Mouse (Mus musculus) left cerebral cortex, adult 8-10 months (tissue): Measurements from ENCODE around the gene Zmynd10. TPM values are rescaled to one million over a fixed set of nuclear protein-coding genes. Genes with fewer than 3 reads are reported as not detected.

Experiments used
- DNase-seq, 2 experiments: peaks; one replicate each; pipeline ENCODE4 v3.0.0; 2022; ENCODE audit warnings: low spot score in 2 of 2
- total RNA-seq, 4 experiments: library from RNA; stranded (reverse); gene quantifications; 2 replicates each; pipeline ENCODE4 v1.2.4; 2022

Zmynd10 gene
- total RNA-seq, 4 experiments from 2014 or later, result 5.1 to 8.3 (median 6.3) TPM

GRCm38 (mm10) chr9:107600745-107601144, 53.6 kb downstream of the Zmynd10 start:
- DNase-seq, result no peak

Other genes with a start within 250 kb of the Zmynd10 start
- 10 to 100 TPM; 14.9 to 20.6 (median 18.7) TPM for gene Hemk1, start 208.9 kb upstream of the Zmynd10 start, total RNA-seq
- 1 to 10 TPM; 5.6 to 7.1 (median 6.2) TPM for gene 6430571L13Rik, start 206.7 kb upstream of the Zmynd10 start, total RNA-seq
- 10 to 100 TPM; 37.3 to 49.0 (median 44.8) TPM for gene Cacna2d2, start 147.7 kb upstream of the Zmynd10 start, total RNA-seq
- gene Tmem115, start 13.4 kb upstream of the Zmynd10 start, total RNA-seq, result 10 to 100 TPM; 36.2 to 37.2 (median 36.9) TPM
- 10 to 100 TPM; 16.3 to 20.6 (median 19.2) TPM for gene Cyb561d2, start 5.1 kb upstream of the Zmynd10 start, total RNA-seq
- 10 to 100 TPM; 40.8 to 42.3 (median 41.8) TPM for gene Nprl2, start 5.1 kb upstream of the Zmynd10 start, total RNA-seq
- 10 to 100 TPM; 15.8 to 18.5 (median 16.9) TPM for gene Rassf1, start 4.3 kb downstream of the Zmynd10 start, total RNA-seq
- 10 to 100 TPM; 90.7 to 97.1 (median 92.8) TPM for gene Tusc2, start 16.0 kb downstream of the Zmynd10 start, total RNA-seq
- 10 to 100 TPM; 13.0 to 18.0 (median 15.4) TPM for gene Hyal2, start 20.6 kb downstream of the Zmynd10 start, total RNA-seq
- gene Hyal1, start 29.6 kb downstream of the Zmynd10 start, total RNA-seq, result 1 to 10 TPM; 4.9 to 9.5 (median 6.8) TPM
- gene Naa80, start 31.6 kb downstream of the Zmynd10 start, total RNA-seq, result 10 to 100 TPM in 3 of 4 experiments, 1 to 10 TPM in 1; 9.1 to 17.4 (median 13.3) TPM
- 1 to 10 TPM; 1.0 to 1.7 (median 1.1) TPM for gene Hyal3, start 33.5 kb downstream of the Zmynd10 start, total RNA-seq
- gene Ifrd2, start 40.3 kb downstream of the Zmynd10 start, total RNA-seq, result 10 to 100 TPM; 11.3 to 15.5 (median 15.3) TPM
- gene Sema3b, start 61.9 kb downstream of the Zmynd10 start, total RNA-seq, result 1 to 10 TPM; 5.1 to 5.9 (median 5.3) TPM
- gene Gnai2, start 88.1 kb downstream of the Zmynd10 start, total RNA-seq, result 100 to 1,000 TPM; 239 to 252 (median 247) TPM
- 10 to 100 TPM; 82.5 to 94.5 (median 86.9) TPM for gene Slc38a3, start 122.2 kb downstream of the Zmynd10 start, total RNA-seq
- gene Gnat1, start 132.4 kb downstream of the Zmynd10 start, total RNA-seq, result 1 to 10 TPM in 1 of 4 experiments, under 1 TPM in 3; 0.32 to 1.0 (median 0.62) TPM
- gene Sema3f, start 163.2 kb downstream of the Zmynd10 start, total RNA-seq, result 10 to 100 TPM; 14.5 to 17.6 (median 16.0) TPM
- gene Rbm5, start 223.7 kb downstream of the Zmynd10 start, total RNA-seq, result 100 to 1,000 TPM; 117 to 136 (median 126) TPM